Mouse (Mus musculus): ENCODE measurements at regions not wholly inside any gene's neighbourhood (a gene's known extent, or its start where the extent isn't known, plus 50 kb on each side); places are given as distances from the start of the nearest gene placed in this dataset.

- H3K9ac ChIP-seq (ENCODE audit: low read depth, low read length): no peak overlapping the region
- intact Hi-C loops (cut with DNase I): no loop called here
- H3K4me3 ChIP-seq: no peak overlapping the region
- H3K79me2 ChIP-seq (replicated peaks; ENCODE audit: control insufficient read depth, insufficient read depth, low read length): no peaks in the 10 kb centered on the region
- peak in 1 of 2 experiments; percentile 50 for DNase-seq
- peaks cover 4% of the 10 kb centered on the region for H3K4me1 ChIP-seq (ENCODE audit: control insufficient read depth, insufficient read depth, low read length)
- H3K27me3 ChIP-seq (ENCODE audit: control insufficient read depth, insufficient read depth, low read length): no peaks in the 10 kb centered on the region
- 21% methylated on average over 9 of the region's 9 CpGs for WGBS
- H3K27ac ChIP-seq: peak overlapping the region; percentile 15; the same call in 1 of the 2 replicates
- TF ChIP-seq POLR2A (IDR thresholded peaks at IDR 0.05; ENCODE audit: insufficient read depth, low read depth, low read length): no peak
- TF ChIP-seq CTCF (IDR thresholded peaks at IDR 0.05): no peak
- TF ChIP-seq EP300 (IDR thresholded peaks at IDR 0.05; ENCODE audit: insufficient read depth, low read depth, low read length): no peak
- no peaks in the 10 kb centered on the region for H3K36me3 ChIP-seq (ENCODE audit: control insufficient read depth, insufficient read depth, low read length)
Measured at GRCm38 (mm10) chr2:19064560-19065362, 66.6 kb downstream of the 4930426L09Rik start.

DNA sequence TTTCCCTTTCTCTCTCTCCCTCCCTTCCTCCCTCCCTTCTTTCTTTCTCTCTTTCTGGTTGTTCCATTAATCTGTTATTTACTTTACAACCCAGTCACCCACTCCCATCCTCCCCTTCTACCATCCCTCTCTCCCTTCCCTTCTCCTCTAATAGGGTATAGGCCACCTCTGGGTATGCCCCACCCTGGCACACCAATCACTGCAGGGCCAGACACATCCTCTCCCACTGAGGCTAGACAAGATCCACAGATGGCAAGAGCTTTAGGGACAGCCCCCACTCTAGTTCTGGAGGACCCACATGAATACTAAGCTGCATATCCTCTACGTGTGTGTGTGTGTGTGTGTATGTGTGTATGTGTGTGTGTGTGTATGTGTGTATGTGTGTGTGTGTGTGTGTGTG, 67.4 kb downstream of the 4930426L09Rik start:
- H3K36me3 ChIP-seq (ENCODE audit: control insufficient read depth, insufficient read depth, low read length): no peaks in the 10 kb centered on the region
- H3K9ac ChIP-seq (ENCODE audit: low read depth, low read length): no peak overlapping the region
- WGBS: 81% methylated on average over 1 of the region's 1 CpGs
- H3K27me3 ChIP-seq (ENCODE audit: control insufficient read depth, insufficient read depth, low read length): no peaks in the 10 kb centered on the region
- no peak overlapping the region for H3K4me3 ChIP-seq
- TF ChIP-seq CTCF (IDR thresholded peaks at IDR 0.05) (no peak), EP300 (IDR thresholded peaks at IDR 0.05; ENCODE audit: insufficient read depth, low read depth, low read length) (no peak), POLR2A (IDR thresholded peaks at IDR 0.05; ENCODE audit: insufficient read depth, low read depth, low read length) (no peak)
- no peak for DNase-seq
- peaks cover 4% of the 10 kb centered on the region for H3K4me1 ChIP-seq (ENCODE audit: control insufficient read depth, insufficient read depth, low read length)
- intact Hi-C loops (cut with DNase I): no loop called here
- H3K79me2 ChIP-seq (replicated peaks; ENCODE audit: control insufficient read depth, insufficient read depth, low read length): no peaks in the 10 kb centered on the region
- no peak overlapping the region for H3K27ac ChIP-seq

- WGBS: 95% methylated on average over 1 of the region's 1 CpGs
- Histone ChIP-seq H3K9ac (ENCODE audit: low read depth, low read length) (no peak overlapping the region), H3K27ac (no peak overlapping the region), H3K4me1 (ENCODE audit: control insufficient read depth, insufficient read depth, low read length) (peaks cover 4% of the 10 kb centered on the region), H3K27me3 (ENCODE audit: control insufficient read depth, insufficient read depth, low read length) (no peaks in the 10 kb centered on the region), H3K36me3 (ENCODE audit: control insufficient read depth, insufficient read depth, low read length) (no peaks in the 10 kb centered on the region), H3K4me3 (no peak overlapping the region), H3K79me2 (replicated peaks; ENCODE audit: control insufficient read depth, insufficient read depth, low read length) (no peaks in the 10 kb centered on the region)
- DNase-seq: no peak
- intact Hi-C loops (cut with DNase I): no loop called here
- no peak for TF ChIP-seq CTCF (IDR thresholded peaks at IDR 0.05)
- no peak for TF ChIP-seq EP300 (IDR thresholded peaks at IDR 0.05; ENCODE audit: insufficient read depth, low read depth, low read length)
- no peak for TF ChIP-seq POLR2A (IDR thresholded peaks at IDR 0.05; ENCODE audit: insufficient read depth, low read depth, low read length)
Measured at GRCm38 (mm10) chr2:19068161-19068560, 70.0 kb downstream of the 4930426L09Rik start.

DNA sequence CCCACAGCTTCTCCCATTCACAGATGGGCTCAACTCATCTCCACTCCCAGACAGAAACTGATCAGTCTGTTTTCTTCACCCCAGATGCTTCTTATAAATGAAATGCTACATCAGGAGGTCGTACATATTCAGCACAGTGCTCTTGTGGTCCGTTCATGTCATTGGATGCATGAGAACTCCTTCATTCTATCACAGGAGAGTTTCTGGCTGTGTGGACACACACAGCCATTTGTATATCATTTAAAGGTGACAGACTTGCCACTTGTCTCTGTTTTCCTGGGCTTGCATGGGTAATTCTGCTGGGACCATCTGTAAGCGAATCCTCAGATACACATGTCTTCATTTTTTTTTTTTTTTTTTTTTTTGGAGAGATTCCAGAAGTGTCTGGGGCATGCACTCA, 85.7 kb downstream of the 4930426L09Rik start:
- Histone ChIP-seq H3K4me1 (ENCODE audit: control insufficient read depth, insufficient read depth, low read length) (no peaks in the 10 kb centered on the region; the same call in 1 of the 2 replicates), H3K36me3 (ENCODE audit: control insufficient read depth, insufficient read depth, low read length) (no peaks in the 10 kb centered on the region), H3K9ac (ENCODE audit: low read depth, low read length) (no peak overlapping the region), H3K4me3 (no peak overlapping the region), H3K79me2 (replicated peaks; ENCODE audit: control insufficient read depth, insufficient read depth, low read length) (no peaks in the 10 kb centered on the region), H3K27me3 (ENCODE audit: control insufficient read depth, insufficient read depth, low read length) (no peaks in the 10 kb centered on the region; the same call in 1 of the 2 replicates), H3K27ac (no peak overlapping the region)
- TF ChIP-seq POLR2A (IDR thresholded peaks at IDR 0.05; ENCODE audit: insufficient read depth, low read depth, low read length): no peak
- TF ChIP-seq CTCF (IDR thresholded peaks at IDR 0.05): no peak
- TF ChIP-seq EP300 (IDR thresholded peaks at IDR 0.05; ENCODE audit: insufficient read depth, low read depth, low read length): no peak
- WGBS: 72% methylated on average over 3 of the region's 3 CpGs
- intact Hi-C loops (cut with DNase I): no loop called here
- no peak for DNase-seq

DNA sequence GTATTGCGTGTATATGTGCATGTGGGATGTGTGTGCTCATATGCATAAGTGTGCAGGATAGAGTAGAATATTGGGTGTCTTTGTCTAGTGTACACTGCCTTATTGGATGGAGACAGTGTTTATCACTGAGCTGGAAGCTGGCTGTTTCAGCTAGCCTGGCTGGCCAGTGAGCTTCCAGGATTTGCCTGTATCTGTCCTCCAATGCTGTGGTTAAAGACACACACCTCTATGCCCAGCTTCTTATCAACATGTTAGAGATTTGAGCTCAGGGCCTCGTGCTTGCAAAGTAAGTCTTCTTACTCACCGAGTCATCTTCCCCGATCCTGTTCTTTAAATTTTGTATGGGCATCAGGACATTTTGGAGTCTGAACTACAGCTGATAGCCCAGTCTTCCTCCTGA, 87.0 kb downstream of the 4930426L09Rik start:
- Histone ChIP-seq H3K79me2 (replicated peaks; ENCODE audit: control insufficient read depth, insufficient read depth, low read length) (no peaks in the 10 kb centered on the region), H3K27me3 (ENCODE audit: control insufficient read depth, insufficient read depth, low read length) (no peaks in the 10 kb centered on the region; the same call in 1 of the 2 replicates), H3K9ac (ENCODE audit: low read depth, low read length) (no peak overlapping the region), H3K4me1 (ENCODE audit: control insufficient read depth, insufficient read depth, low read length) (no peaks in the 10 kb centered on the region; the same call in 1 of the 2 replicates), H3K4me3 (no peak overlapping the region), H3K27ac (no peak overlapping the region), H3K36me3 (ENCODE audit: control insufficient read depth, insufficient read depth, low read length) (no peaks in the 10 kb centered on the region)
- no peak for TF ChIP-seq POLR2A (IDR thresholded peaks at IDR 0.05; ENCODE audit: insufficient read depth, low read depth, low read length)
- no peak for TF ChIP-seq EP300 (IDR thresholded peaks at IDR 0.05; ENCODE audit: insufficient read depth, low read depth, low read length)
- no peak for TF ChIP-seq CTCF (IDR thresholded peaks at IDR 0.05)
- WGBS: 55% methylated on average over 4 of the region's 4 CpGs
- no peak for DNase-seq
- intact Hi-C loops (cut with DNase I): no loop called here

GRCm38 (mm10) chr2:19086167-19086566, 88.0 kb downstream of the 4930426L09Rik start:
- Histone ChIP-seq H3K27me3 (ENCODE audit: control insufficient read depth, insufficient read depth, low read length) (no peaks in the 10 kb centered on the region; the same call in 1 of the 2 replicates), H3K79me2 (replicated peaks; ENCODE audit: control insufficient read depth, insufficient read depth, low read length) (no peaks in the 10 kb centered on the region), H3K27ac (no peak overlapping the region), H3K4me3 (no peak overlapping the region), H3K36me3 (ENCODE audit: control insufficient read depth, insufficient read depth, low read length) (no peaks in the 10 kb centered on the region), H3K4me1 (ENCODE audit: control insufficient read depth, insufficient read depth, low read length) (no peaks in the 10 kb centered on the region; the same call in 1 of the 2 replicates), H3K9ac (ENCODE audit: low read depth, low read length) (no peak overlapping the region)
- TF ChIP-seq EP300 (IDR thresholded peaks at IDR 0.05; ENCODE audit: insufficient read depth, low read depth, low read length) (no peak), CTCF (IDR thresholded peaks at IDR 0.05) (no peak)
- intact Hi-C loops (cut with DNase I): no loop called here
- no peak for DNase-seq
- 61% methylated on average over 2 of the region's 2 CpGs for WGBS

Measured in heart, adult 2 months (tissue).